Mouse (Mus musculus) hematopoietic stem cell, adult 5-6 weeks (primary cell): ENCODE measurements around the gene 4930426L09Rik. TPM values are rescaled to one million over a fixed set of nuclear protein-coding genes. Genes with fewer than 3 reads are reported as not detected.
"Not testable (repeated sequence)": the region's sequence is repeated elsewhere in the genome, so short reads cannot be mapped to it uniquely, and the experiment has no call there.

Experiments
- ATAC-seq, 2 experiments: fragments of 125-278 bp in 1 of 2; replicated peaks in 1 of 2; 2 replicates each; pipeline ENCODE4 v1.8.0; 2016 to 2017; ENCODE audit warnings: inconsistent platforms in 2 of 2, mild to moderate bottlenecking in 2 of 2, moderate number of reproducible peaks in 2 of 2, low read depth in 1 of 2, moderate TSS enrichment in 1 of 2; ENCODE audit not compliant: low FRiP score in 2 of 2, poor library complexity in 2 of 2, severe bottlenecking in 2 of 2, insufficient read depth in 1 of 2, low TSS enrichment in 1 of 2
- total RNA-seq: library from RNA; stranded (forward); fragments of 172-1452, 232-1000 nt; gene quantifications from 2 replicates; pipeline ENCODE4 v1.2.3, GENCODE M21; 2017

The 4930426L09Rik gene
- total RNA-seq, 1 experiment from 2014 or later = 0.55 TPM

GRCm38 (mm10) chr2:18992512-18993510 is 5.3 kb upstream of the 4930426L09Rik start:
- ATAC-seq = peak; percentile 29 to 33; a peak in 1 of 4 replicates

GRCm38 (mm10) chr2:18996451-18997211 is 1.5 kb upstream of the 4930426L09Rik start:
- ATAC-seq = no peak

GRCm38 (mm10) chr2:18997387-18997971 is 664 bp upstream of the 4930426L09Rik start:
- ATAC-seq = peak in 1 of 2 experiments; percentile 38; a peak in 2 of 4 replicates

GRCm38 (mm10) chr2:18999395-18999794 is 1.3 kb downstream of the 4930426L09Rik start:
- no peak for ATAC-seq

- peak; percentile 97 to 99 for ATAC-seq
Measured at GRCm38 (mm10) chr2:19004801-19005200, 6.7 kb downstream of the 4930426L09Rik start.

GRCm38 (mm10) chr2:19006124-19006523 is 8.0 kb downstream of the 4930426L09Rik start:
- ATAC-seq = no peak

- ATAC-seq = no peak
Measured at GRCm38 (mm10) chr2:19007580-19007979, 9.4 kb downstream of the 4930426L09Rik start.

GRCm38 (mm10) chr2:19010541-19010940 is 12.4 kb downstream of the 4930426L09Rik start:
- ATAC-seq = not testable (repeated sequence)

- peak; percentile 59 to 64; a peak in 3 of 4 replicates for ATAC-seq
Measured at GRCm38 (mm10) chr2:19011443-19011842, 13.3 kb downstream of the 4930426L09Rik start.

GRCm38 (mm10) chr2:19016348-19016747 is 18.2 kb downstream of the 4930426L09Rik start:
- no peak for ATAC-seq

GRCm38 (mm10) chr2:19016839-19017238 is 18.7 kb downstream of the 4930426L09Rik start:
- no peak for ATAC-seq

- ATAC-seq = no peak
Measured at GRCm38 (mm10) chr2:19018034-19018433, 19.9 kb downstream of the 4930426L09Rik start.

GRCm38 (mm10) chr2:19024807-19025206 is 26.7 kb downstream of the 4930426L09Rik start:
- no peak for ATAC-seq

GRCm38 (mm10) chr2:19037430-19037829 is 39.3 kb downstream of the 4930426L09Rik start:
- ATAC-seq = no peak

GRCm38 (mm10) chr2:19037907-19038570 is 39.9 kb downstream of the 4930426L09Rik start:
- peak in 1 of 2 experiments; percentile 42; a peak in 1 of 4 replicates for ATAC-seq

- peak; percentile 39 to 46; a peak in 3 of 4 replicates for ATAC-seq
Measured at GRCm38 (mm10) chr2:19048225-19048624, 50.1 kb downstream of the 4930426L09Rik start.

GRCm38 (mm10) chr2:19049341-19049740 is 51.2 kb downstream of the 4930426L09Rik start:
- no peak for ATAC-seq
